Mouse (Mus musculus) embryonic fibroblast, embryonic 13.5 days (primary cell): Measurements from ENCODE around the gene Slc13a1.

ENCODE experiments used
- CTCF ChIP-seq: IDR thresholded peaks from 2 replicates; pipeline ENCODE4 v1.5.1; 2011; ENCODE audit warnings: mild to moderate bottlenecking, control low read depth, low read length, moderate library complexity, borderline replicate concordance; ENCODE audit not compliant: insufficient read depth
- POLR2A ChIP-seq: IDR thresholded peaks from 2 replicates; pipeline ENCODE4 v1.6.1; 2011; ENCODE audit warnings: low read depth, mild to moderate bottlenecking, control low read depth, low read length, moderate library complexity

GRCm38 (mm10) chr6:24166772-24167171 is 1.1 kb downstream of the Slc13a1 start:
- no peak for TF ChIP-seq POLR2A
- no peak for TF ChIP-seq CTCF
